Mouse (Mus musculus) cortical plate, adult 2 months (tissue): ENCODE results near the gene Sdk1. TPM values are rescaled to one million over a fixed set of nuclear protein-coding genes. Genes with fewer than 3 reads are reported as not detected.

Source experiments
- H3K27ac ChIP-seq: fragments of 200-500 bp; 2 replicates; pipeline ENCODE4 v1.5.1; 2012; ENCODE audit warnings: low read length, control low read depth, inconsistent platforms; ENCODE audit not compliant: insufficient read depth
- H3K4me1 ChIP-seq: fragments of 200-500 bp; 2 replicates; pipeline ENCODE4 v1.6.1; 2011; ENCODE audit warnings: low read length; ENCODE audit not compliant: control insufficient read depth, insufficient read depth
- H3K4me3 ChIP-seq: fragments of 200-500 bp; 2 replicates; pipeline ENCODE4 v1.5.1; 2011; ENCODE audit warnings: mild to moderate bottlenecking, low read length, control low read depth; ENCODE audit not compliant: insufficient read depth
- CTCF ChIP-seq: fragments of 200-500 bp; IDR thresholded peaks from 2 replicates; pipeline ENCODE4 v1.5.1; 2011; ENCODE audit warnings: mild to moderate bottlenecking, control low read depth, low read length; ENCODE audit not compliant: insufficient read depth; ENCODE audit errors: extremely low read depth
- POLR2A ChIP-seq: fragments of 200-500 bp; IDR thresholded peaks from 2 replicates; pipeline ENCODE4 v1.6.1; 2011; ENCODE audit warnings: mild to moderate bottlenecking, low read length, control low read depth; ENCODE audit not compliant: insufficient read depth; ENCODE audit errors: extremely low read depth
- polyA plus RNA-seq: library from polyadenylated mRNA; depleted of rRNA; stranded (reverse); fragments of >200 nt; gene quantifications from 2 replicates; pipeline ENCODE4 v1.2.3, GENCODE M21; 2012

The Sdk1 gene
- polyA plus RNA-seq, 1 experiment: 3.3 TPM

- no peak overlapping the region for H3K4me3 ChIP-seq
- no peak overlapping the region for H3K27ac ChIP-seq
- TF ChIP-seq POLR2A (no peak), CTCF (no peak)
- no peaks in the 10 kb centered on the region for H3K4me1 ChIP-seq
Observed at GRCm38 (mm10) chr5:141524801-141525715, 283.8 kb downstream of the Sdk1 start.

GRCm38 (mm10) chr5:141540193-141540592, 298.9 kb downstream of the Sdk1 start:
- no peaks in the 10 kb centered on the region for H3K4me1 ChIP-seq
- H3K4me3 ChIP-seq: no peak overlapping the region
- no peak for TF ChIP-seq CTCF
- TF ChIP-seq POLR2A: no peak
- H3K27ac ChIP-seq: no peak overlapping the region

DNA sequence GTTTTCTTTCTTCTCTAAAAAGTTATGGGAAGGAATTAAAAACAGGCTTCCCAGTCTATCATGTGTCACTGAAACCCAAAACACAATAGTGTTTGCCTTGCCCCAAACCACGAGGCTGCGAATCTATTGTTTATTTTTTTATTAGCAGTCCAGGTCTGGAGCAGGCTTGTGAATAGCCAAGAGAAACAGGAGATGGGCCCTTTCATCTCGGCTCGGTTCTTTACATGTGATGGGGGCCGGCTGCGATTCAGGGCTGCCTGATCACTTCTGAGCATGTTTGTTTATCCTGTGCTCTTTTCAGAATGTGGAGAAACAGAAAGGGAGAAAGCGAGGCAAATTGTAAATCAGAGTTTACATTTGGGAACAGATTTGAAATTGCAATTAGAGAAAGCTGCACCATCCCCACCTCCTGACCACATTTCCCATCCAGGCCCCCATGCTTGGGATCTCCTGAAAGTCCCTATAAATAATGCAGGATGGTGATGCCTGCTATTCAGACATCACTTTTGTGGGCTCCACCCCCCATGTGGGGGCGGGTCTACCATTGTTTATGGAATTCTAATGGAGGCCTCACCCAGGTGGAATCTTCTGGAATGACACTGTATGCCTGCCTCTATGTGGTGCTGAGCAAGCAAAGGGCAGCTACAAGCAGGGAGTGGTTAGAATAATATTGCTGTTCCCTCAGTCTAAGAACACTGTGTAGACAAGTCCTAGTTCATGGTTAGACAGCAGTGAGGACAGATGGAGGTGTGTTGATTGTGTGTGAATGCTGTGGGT, 301.8 kb downstream of the Sdk1 start:
- Histone ChIP-seq H3K27ac (no peak overlapping the region), H3K4me1 (no peaks in the 10 kb centered on the region), H3K4me3 (no peak overlapping the region)
- TF ChIP-seq CTCF (no peak), POLR2A (no peak)

DNA sequence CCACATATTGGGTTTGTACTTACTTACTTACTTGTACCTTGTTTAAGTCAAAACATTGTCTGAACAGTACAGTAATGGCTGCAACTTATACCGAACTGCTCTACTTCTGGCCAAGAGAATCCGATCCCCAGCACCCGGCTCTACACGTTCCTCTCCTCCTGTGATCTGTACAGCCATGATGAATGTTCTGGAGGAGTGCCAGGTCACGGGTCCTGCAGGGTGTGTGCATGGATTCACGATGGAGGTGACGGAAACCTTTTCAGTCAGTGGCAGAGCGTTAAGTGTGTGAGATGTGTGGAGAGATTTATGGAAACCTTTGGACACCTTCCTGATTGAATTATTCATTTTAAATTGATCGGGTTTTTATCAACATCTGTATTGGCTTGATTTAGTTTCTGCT, 312.2 kb downstream of the Sdk1 start:
- Histone ChIP-seq H3K4me3 (no peak overlapping the region), H3K4me1 (no peaks in the 10 kb centered on the region), H3K27ac (no peak overlapping the region)
- TF ChIP-seq POLR2A: no peak
- no peak for TF ChIP-seq CTCF

DNA sequence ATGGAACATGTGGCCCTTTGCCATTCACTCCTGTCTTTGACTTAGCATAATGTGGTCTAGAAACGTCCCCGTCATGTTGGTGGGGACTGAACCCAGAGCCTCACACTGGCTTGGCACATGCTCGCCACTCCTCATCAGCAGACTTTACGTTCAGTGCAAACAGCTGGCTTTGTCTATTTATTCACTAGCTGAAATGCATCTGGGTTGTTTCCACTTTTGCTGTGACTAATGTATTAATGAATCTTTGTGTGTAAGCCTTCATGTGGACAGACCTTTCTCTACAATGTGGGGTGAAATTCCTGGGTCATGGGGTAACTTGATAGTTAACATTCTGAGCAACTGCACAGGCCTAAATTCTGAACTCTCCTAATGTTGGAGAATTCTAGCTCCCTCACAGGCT, 317.4 kb downstream of the Sdk1 start:
- TF ChIP-seq POLR2A (no peak), CTCF (no peak)
- H3K4me1 ChIP-seq: no peaks in the 10 kb centered on the region
- H3K4me3 ChIP-seq: no peak overlapping the region
- H3K27ac ChIP-seq: no peak overlapping the region

GRCm38 (mm10) chr5:141560325-141560724, 319.0 kb downstream of the Sdk1 start:
- Histone ChIP-seq H3K4me1 (no peaks in the 10 kb centered on the region), H3K27ac (no peak overlapping the region), H3K4me3 (no peak overlapping the region)
- TF ChIP-seq CTCF: no peak
- TF ChIP-seq POLR2A: no peak

GRCm38 (mm10) chr5:141561989-141562560, 320.8 kb downstream of the Sdk1 start:
- Histone ChIP-seq H3K4me3 (no peak overlapping the region), H3K4me1 (no peaks in the 10 kb centered on the region), H3K27ac (no peak overlapping the region)
- TF ChIP-seq CTCF: no peak
- TF ChIP-seq POLR2A: no peak

DNA sequence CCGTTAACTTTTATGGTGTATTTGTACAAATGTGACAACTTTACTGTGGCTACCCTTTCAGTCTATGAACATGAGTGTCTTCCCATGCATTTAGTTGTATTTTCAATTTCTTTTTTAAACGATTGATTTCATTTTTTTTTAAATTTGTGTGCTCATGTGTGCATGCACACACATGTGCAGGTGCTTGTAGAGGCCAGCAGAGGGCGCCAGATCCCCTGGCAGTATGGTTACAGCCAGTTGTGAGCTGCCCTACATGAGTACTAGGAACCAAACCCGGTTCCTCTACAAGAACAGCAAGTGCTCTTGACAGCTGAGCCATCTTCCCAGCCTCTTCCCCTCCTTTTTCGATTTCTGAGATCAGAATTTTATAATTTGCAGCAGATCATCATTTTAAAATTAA, 322.9 kb downstream of the Sdk1 start:
- TF ChIP-seq CTCF: no peak
- TF ChIP-seq POLR2A: no peak
- no peak overlapping the region for H3K4me3 ChIP-seq

GRCm38 (mm10) chr5:141568106-141568505, 326.8 kb downstream of the Sdk1 start:
- Histone ChIP-seq H3K27ac (no peak overlapping the region), H3K4me3 (no peak overlapping the region), H3K4me1 (no peaks in the 10 kb centered on the region)
- TF ChIP-seq POLR2A: no peak

More for the DNA sequence above, 322.9 kb downstream of the Sdk1 start:
- Histone ChIP-seq H3K27ac (no peak overlapping the region), H3K4me1 (no peaks in the 10 kb centered on the region)
